Comparison of ENCODE assay signal across 20 mouse cellular contexts in genomic region chr6:93328683-93329082, GRCm38 (mm10).
"Had no signal": no experiment of that assay in that cellular context is flagged by ENCODE, and none has a peak within 500 bp of the region (broad histone marks: within the 10 kb centered on the region; RNA-seq: fewer than 3 reads in every experiment).

No protein-coding gene starts in this region.

- ATAC-seq: intestine, postnatal 0 days; liver, embryonic 12.5 days; midbrain, embryonic 13.5 days; midbrain, embryonic 16.5 days had no signal

- DNase-seq: kidney, adult 2 months; kidney, postnatal 25 days; layer of hippocampus, adult 9-11 months; retina, postnatal 1 day; right cerebral cortex, postnatal 25 days; spleen, adult 18-20 months; thymus, postnatal 25 days had no signal

- H3K4me3 ChIP-seq: layer of hippocampus, adult 2 months; limb, embryonic 15.5 days; liver, embryonic 12.5 days; liver, embryonic 15.5 days; megakaryocyte, embryonic 14.5 days; midbrain, embryonic 10.5 days; midbrain, embryonic 13.5 days; myocyte; neural tube, embryonic 13.5 days; stomach, embryonic 15.5 days had no signal

- H3K4me2 ChIP-seq: limb, embryonic 15.5 days; liver, embryonic 12.5 days; liver, embryonic 15.5 days; midbrain, embryonic 13.5 days; neural tube, embryonic 13.5 days; stomach, embryonic 15.5 days had no signal

- H3K9me3 ChIP-seq: limb, embryonic 15.5 days; liver, embryonic 12.5 days; liver, embryonic 15.5 days; midbrain, embryonic 10.5 days; midbrain, embryonic 13.5 days; neural tube, embryonic 13.5 days; stomach, embryonic 15.5 days had no signal

- H3K36me3 ChIP-seq: limb, embryonic 15.5 days; liver, embryonic 12.5 days; liver, embryonic 15.5 days; midbrain, embryonic 10.5 days; midbrain, embryonic 13.5 days; neural tube, embryonic 13.5 days; stomach, embryonic 15.5 days had no signal

- H3K9ac ChIP-seq: limb, embryonic 15.5 days; liver, embryonic 12.5 days; liver, embryonic 15.5 days; midbrain, embryonic 13.5 days; neural tube, embryonic 13.5 days; stomach, embryonic 15.5 days had no signal

- H3K27ac ChIP-seq: kidney, postnatal 0 days; layer of hippocampus, adult 2 months; limb, embryonic 15.5 days; liver, embryonic 12.5 days; liver, embryonic 15.5 days; midbrain, embryonic 10.5 days; midbrain, embryonic 13.5 days; neural tube, embryonic 13.5 days; stomach, embryonic 15.5 days had no signal

- H3K4me1 ChIP-seq: liver, embryonic 12.5 days; liver, embryonic 15.5 days; megakaryocyte, embryonic 14.5 days; midbrain, embryonic 10.5 days; midbrain, embryonic 13.5 days; neural tube, embryonic 13.5 days; stomach, embryonic 15.5 days had no signal

- H3K27me3 ChIP-seq: limb, embryonic 15.5 days; liver, embryonic 12.5 days; liver, embryonic 15.5 days; megakaryocyte, embryonic 14.5 days; midbrain, embryonic 13.5 days; stomach, embryonic 15.5 days had no signal
